Mouse (Mus musculus) E14TG2a.4 (cell line): Measurements from ENCODE around the gene Mr1.
A peak's percentile ranks its signal among the peaks of the same experiment; 100 is the strongest.

Experiments used
- H3K27me3 ChIP-seq: 2 replicates; pipeline ENCODE4 v1.6.1; 2014; ENCODE audit warnings: low read length, control low read depth; ENCODE audit not compliant: insufficient read depth
- H3K36me3 ChIP-seq: 2 replicates; pipeline ENCODE4 v1.6.1; 2014; ENCODE audit warnings: low read length, control low read depth; ENCODE audit not compliant: insufficient read depth
- H3K4me1 ChIP-seq: replicated peaks from 2 replicates; pipeline ENCODE4 v1.6.1; 2014; ENCODE audit warnings: low read depth, low read length, control low read depth
- H3K4me3 ChIP-seq: replicated peaks from 2 replicates; pipeline ENCODE4 v1.5.1; 2014; ENCODE audit warnings: mild to moderate bottlenecking, low read length
- H3K9me3 ChIP-seq: 2 replicates; pipeline ENCODE4 v1.6.1; 2014; ENCODE audit warnings: low read length, control low read depth
- CTCF ChIP-seq: conservative IDR thresholded peaks from 2 replicates; pipeline ENCODE4 v1.5.1; 2014; ENCODE audit warnings: low read length
- NANOG ChIP-seq: IDR thresholded peaks from 2 replicates; pipeline ENCODE4 v1.6.1; 2014; ENCODE audit warnings: borderline replicate concordance, low read length, mixed read lengths
- POU5F1 ChIP-seq: IDR thresholded peaks from 2 replicates; pipeline ENCODE4 v1.6.1; 2014; ENCODE audit warnings: low read length, borderline replicate concordance

Mr1 gene

DNA sequence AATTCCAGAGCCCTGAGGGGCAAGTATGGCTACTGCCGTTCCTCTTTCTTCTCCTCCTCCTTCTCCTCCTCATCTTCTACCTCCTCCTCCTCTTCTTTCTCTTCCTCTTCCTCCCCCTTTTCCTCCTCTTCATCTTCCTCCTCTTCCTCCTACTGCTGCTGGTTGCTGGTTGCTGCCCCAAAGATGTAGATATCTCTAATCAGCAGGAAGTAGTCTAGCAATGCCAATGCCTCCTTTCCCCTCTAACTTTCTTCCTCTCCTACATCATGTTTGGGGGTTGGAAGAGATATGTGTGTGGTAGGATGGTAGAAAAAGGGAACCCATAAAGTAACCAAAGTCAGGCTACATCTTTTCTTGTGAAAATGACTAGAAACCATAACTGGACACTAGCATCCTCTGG is 40.3 kb downstream of the Mr1 start:
- H3K9me3 ChIP-seq = no peaks in the 10 kb centered on the region
- peaks cover 26% of the 10 kb centered on the region for H3K4me1 ChIP-seq
- H3K27me3 ChIP-seq = peaks cover 48% of the 10 kb centered on the region
- H3K4me3 ChIP-seq = no peak overlapping the region
- TF ChIP-seq CTCF = no peak
- H3K36me3 ChIP-seq = no peaks in the 10 kb centered on the region

DNA sequence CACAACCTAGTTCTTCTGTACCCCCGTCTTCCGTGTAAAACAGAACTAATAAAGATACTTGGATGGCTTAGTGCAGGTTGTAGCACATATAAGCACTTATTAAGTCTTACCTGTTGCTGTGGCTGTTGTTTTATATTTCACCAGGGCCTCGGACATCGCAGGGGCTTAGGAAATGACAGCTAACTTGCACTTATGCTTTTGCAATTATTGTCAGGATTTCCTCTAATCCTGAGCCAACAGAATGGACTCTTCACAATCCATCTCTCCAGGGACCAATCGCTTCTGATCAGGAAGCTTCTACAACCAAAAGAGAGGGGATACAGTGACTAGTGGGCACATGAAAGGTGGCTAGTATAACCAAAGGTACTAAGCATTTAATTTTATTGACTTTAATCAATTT is 42.6 kb downstream of the Mr1 start:
- Histone ChIP-seq H3K4me1 (peaks cover 8% of the 10 kb centered on the region), H3K36me3 (no peaks in the 10 kb centered on the region), H3K9me3 (no peaks in the 10 kb centered on the region), H3K4me3 (no peak overlapping the region), H3K27me3 (peaks cover 43% of the 10 kb centered on the region)
- no peak for TF ChIP-seq CTCF
- no peak for TF ChIP-seq NANOG
- no peak for TF ChIP-seq POU5F1

DNA sequence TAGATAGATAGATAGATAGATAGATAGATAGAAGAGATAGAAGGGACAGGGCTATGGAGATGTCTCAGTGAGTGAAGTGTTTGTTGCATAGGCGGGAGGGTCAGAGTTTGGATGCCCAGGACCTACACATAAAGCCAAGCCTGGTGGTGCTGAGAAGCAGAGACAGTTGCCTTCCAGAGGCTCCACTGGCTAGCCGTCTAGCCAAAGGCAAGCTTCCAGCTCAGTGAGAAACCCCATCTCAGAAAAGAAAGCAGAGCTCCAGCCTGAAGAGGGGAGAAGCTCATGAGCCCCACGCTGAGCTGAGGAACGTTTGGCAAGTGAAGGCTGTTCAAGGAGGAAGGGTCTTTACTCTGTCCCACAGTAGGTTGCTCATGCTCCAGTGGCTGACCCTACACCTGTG is 44.0 kb downstream of the Mr1 start:
- Histone ChIP-seq H3K9me3 (no peaks in the 10 kb centered on the region), H3K4me1 (peaks cover 13% of the 10 kb centered on the region), H3K36me3 (no peaks in the 10 kb centered on the region), H3K27me3 (peaks cover 47% of the 10 kb centered on the region), H3K4me3 (no peak overlapping the region)
- TF ChIP-seq NANOG (no peak), POU5F1 (no peak), CTCF (no peak)

DNA sequence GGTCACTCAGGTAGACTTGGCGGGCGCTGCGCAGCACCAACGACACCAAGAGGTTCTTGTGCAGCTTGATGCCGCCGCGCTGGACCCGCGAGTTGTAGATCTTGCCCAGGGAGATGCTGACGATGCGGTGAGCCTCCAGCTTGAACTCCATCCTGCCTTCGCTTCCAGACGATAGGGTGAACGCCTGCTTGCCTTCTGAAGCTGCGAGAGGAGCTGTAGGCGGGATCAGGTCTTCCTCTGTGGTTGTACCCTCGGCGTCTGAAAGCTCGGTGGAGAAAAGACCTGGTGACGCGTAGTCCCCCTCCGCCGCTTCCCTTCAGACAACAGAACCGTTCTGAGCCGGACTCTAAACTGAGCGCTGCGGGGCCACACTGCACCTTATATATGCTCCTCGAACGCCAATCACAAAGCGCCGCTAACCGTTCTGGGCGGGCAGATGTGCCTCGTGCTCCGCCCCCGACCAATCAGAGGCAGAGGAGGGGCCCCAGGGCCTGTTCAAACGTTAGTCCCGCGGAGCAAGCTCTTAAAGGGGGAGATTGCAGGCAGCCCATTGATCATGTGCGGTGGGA is 47.2 kb downstream of the Mr1 start, which contains the start of gene Ier5:
TSS of gene Ier5 (minus strand) at position 357 of the 569 bp plus-strand sequence.
- H3K9me3 ChIP-seq = no peaks in the 10 kb centered on the region
- peaks cover 64% of the 10 kb centered on the region for H3K27me3 ChIP-seq
- no peak for TF ChIP-seq CTCF
- no peak for TF ChIP-seq POU5F1
- TF ChIP-seq NANOG = no peak
- H3K4me1 ChIP-seq = peaks cover 14% of the 10 kb centered on the region
- peak within 1 kb of the TSS; percentile 84 for H3K4me3 ChIP-seq
- H3K36me3 ChIP-seq = no peaks in the 10 kb centered on the region

DNA sequence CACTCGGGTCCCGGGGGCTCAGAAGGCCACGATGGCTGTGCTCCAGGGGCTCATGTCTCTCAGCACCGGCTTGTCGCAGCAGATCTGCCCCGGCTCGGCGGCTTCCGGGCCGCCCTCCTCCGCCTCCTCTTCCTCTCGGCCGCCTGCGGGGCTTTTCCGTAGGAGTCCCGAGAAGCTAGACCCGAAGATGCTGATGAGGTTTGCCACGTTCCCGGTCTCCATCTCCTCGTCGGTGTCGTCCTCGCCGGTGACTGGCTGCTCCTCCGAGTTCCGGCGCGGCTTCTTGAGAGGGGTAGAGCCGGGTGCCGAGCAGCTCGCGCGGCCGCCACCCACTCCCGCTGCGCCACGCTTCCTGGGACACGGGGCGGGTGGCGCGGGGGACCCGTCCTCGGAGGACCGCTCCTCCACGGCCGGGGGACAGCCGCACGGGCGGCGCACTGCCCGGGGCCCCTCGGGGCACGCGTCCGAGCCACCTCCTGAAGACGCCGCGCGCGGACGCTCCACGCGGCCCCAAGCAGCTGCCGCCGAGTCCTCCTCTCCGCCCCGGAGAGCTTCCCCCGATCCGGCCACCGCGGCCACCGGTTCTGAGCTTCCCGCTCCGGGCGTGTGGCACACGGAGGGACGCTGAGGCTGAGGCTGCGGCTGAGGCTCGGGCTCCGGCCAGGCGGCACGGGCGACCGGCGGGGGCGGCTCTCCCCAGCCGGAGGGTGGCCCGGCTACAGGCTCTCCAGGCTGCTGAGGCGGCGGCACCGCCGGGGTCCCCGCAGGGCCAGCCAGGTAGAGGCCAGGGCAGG is 47.9 kb downstream of the Mr1 start:
- H3K4me1 ChIP-seq = peaks cover 18% of the 10 kb centered on the region
- no peaks in the 10 kb centered on the region for H3K36me3 ChIP-seq
- no peaks in the 10 kb centered on the region for H3K9me3 ChIP-seq
- H3K4me3 ChIP-seq = peak overlapping the region; percentile 84
- TF ChIP-seq CTCF (no peak), POU5F1 (no peak)
- H3K27me3 ChIP-seq = peaks cover 68% of the 10 kb centered on the region

DNA sequence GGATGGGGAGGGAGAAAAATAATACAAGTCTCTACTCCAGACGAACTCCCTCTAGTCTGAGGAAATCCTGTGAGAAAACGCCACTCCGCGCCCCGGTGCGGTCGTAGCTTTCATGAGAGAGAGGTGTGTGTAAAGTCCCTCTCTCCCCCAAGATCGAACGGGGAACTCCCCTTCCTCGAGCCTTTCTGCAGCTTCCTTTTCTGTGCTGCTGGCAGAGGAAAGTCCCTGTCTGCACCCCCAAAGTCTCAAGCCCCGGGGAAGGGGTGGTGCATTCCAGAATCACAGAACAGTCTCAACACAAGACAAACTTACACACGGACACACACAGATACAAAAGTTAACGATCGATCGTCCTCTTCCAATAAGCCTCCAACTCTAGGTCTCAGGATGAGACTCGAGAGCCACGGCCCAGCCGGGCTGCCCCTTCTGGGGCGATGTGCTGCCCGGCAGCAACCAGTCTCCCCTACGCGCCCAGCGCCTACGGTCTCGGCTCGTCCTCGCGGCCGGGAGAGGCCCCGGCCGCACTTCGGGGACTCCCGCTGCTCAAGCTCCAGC is 48.6 kb downstream of the Mr1 start:
- TF ChIP-seq POU5F1 (no peak), CTCF (no peak), NANOG (no peak)

DNA sequence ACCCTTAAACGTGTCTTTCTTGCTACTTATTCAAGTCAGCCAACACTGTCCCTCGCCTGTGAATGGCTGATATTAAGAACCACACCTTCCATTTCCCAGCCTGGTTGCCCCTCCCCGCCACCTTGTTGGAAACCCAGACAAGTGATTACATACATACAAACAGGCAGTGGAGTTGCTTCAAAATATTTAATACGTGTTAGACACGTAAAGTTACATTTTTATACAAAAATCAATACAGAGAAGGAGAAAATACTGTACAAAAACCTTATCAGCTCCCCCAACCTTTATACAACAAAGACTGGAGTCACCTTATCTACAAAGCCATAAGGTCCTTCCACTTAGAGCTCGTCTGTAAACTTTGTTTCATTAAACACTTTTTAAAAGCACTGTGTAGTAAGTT is 49.3 kb downstream of the Mr1 start:
- TF ChIP-seq NANOG (no peak), POU5F1 (no peak), CTCF (no peak)
- Histone ChIP-seq H3K9me3 (no peaks in the 10 kb centered on the region), H3K4me1 (peaks cover 30% of the 10 kb centered on the region), H3K27me3 (peaks cover 63% of the 10 kb centered on the region), H3K4me3 (peak overlapping the region; percentile 84; the same call in 1 of the 2 replicates), H3K36me3 (no peaks in the 10 kb centered on the region)

More for the DNA sequence above, 48.6 kb downstream of the Mr1 start:
- peaks cover 25% of the 10 kb centered on the region for H3K4me1 ChIP-seq
- H3K4me3 ChIP-seq = peak overlapping the region; percentile 84
- H3K36me3 ChIP-seq = no peaks in the 10 kb centered on the region
- peaks cover 68% of the 10 kb centered on the region for H3K27me3 ChIP-seq
- H3K9me3 ChIP-seq = no peaks in the 10 kb centered on the region

DNA sequence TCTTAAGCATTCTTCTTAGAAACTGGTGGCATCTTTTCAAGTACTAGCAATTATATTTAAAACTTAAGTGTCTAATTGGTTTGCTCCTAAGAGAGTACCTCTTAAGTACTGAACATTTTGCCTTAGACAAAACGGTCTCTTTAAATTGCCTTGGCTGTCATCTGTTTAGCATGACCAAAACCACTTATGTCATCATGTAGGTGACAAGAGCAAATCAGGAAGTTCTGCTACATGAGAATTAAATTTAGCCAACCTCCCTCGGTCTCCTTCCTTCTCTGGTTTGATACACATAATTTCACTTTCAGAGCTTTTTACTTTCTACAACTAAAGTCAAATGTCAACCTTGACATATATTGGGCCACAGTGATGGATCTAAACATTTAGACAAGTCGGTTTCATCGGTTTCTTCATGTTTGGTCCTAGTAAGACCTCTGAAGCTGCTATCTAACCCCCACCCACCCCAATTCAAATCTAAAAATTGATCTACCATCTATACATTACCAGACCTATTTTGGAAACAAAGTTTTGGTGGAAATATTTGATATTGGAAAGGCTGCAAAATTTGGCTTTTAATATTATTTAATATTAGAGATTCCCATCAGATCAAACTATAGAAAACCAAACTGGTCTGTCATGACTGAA is 49.9 kb downstream of the Mr1 start:
- TF ChIP-seq CTCF (no peak), NANOG (no peak), POU5F1 (no peak)
- H3K4me3 ChIP-seq = no peak overlapping the region
- peaks cover 36% of the 10 kb centered on the region for H3K4me1 ChIP-seq
- no peaks in the 10 kb centered on the region for H3K36me3 ChIP-seq
- H3K9me3 ChIP-seq = no peaks in the 10 kb centered on the region
- H3K27me3 ChIP-seq = peaks cover 64% of the 10 kb centered on the region
